Mouse (Mus musculus) heart, postnatal 0 days (tissue): ENCODE data around the gene C2cd2l.
"Not testable (repeated sequence)": the region's sequence is repeated elsewhere in the genome, so short reads cannot be mapped to it uniquely, and the experiment has no call there.

ENCODE experiments used
- CTCF ChIP-seq: IDR thresholded peaks from 2 replicates; pipeline ENCODE4 v1.5.1; 2016; ENCODE audit warnings: antibody characterized with exemption, control low read depth, low read depth
- EP300 ChIP-seq: IDR thresholded peaks from 2 replicates; pipeline ENCODE4 v1.6.1; 2016; ENCODE audit warnings: antibody characterized with exemption, low read depth

GRCm38 (mm10) chr9:44323656-44324055, 3.6 kb upstream of the C2cd2l start:
- TF ChIP-seq CTCF, EP300: not testable (repeated sequence)
